Mouse (Mus musculus) stomach, embryonic 15.5 days (tissue): ENCODE data around the gene Zfp36l1. TPM values are rescaled to one million over a fixed set of nuclear protein-coding genes. Genes with fewer than 3 reads are reported as not detected.

Experiments used
- ATAC-seq: fragments of 200-750 bp; cut with Nextera tagmentation; 2 replicates; pipeline ENCODE4 v1.8.0; 2017; ENCODE audit warnings: low read depth, moderate number of reproducible peaks, moderate TSS enrichment; ENCODE audit not compliant: insufficient read depth, low FRiP score
- H3K27ac ChIP-seq: fragments of 300-500 bp; sonication (generic); 2 replicates; pipeline ENCODE4 v1.5.1; 2015; ENCODE audit warnings: mild to moderate bottlenecking, inconsistent platforms
- H3K27me3 ChIP-seq: fragments of 300-500 bp; sonication (generic); replicated peaks from 2 replicates; pipeline ENCODE4 v1.6.1; 2015; ENCODE audit warnings: inconsistent platforms
- H3K36me3 ChIP-seq: fragments of 300-500 bp; sonication (generic); 2 replicates; pipeline ENCODE4 v1.6.1; 2015; ENCODE audit warnings: inconsistent platforms
- H3K4me1 ChIP-seq: fragments of 300-500 bp; sonication (generic); 2 replicates; pipeline ENCODE4 v1.6.1; 2015; ENCODE audit warnings: inconsistent platforms
- H3K4me2 ChIP-seq: fragments of 300-500 bp; sonication (generic); 2 replicates; pipeline ENCODE4 v1.6.1; 2015; ENCODE audit warnings: mild to moderate bottlenecking, inconsistent platforms
- H3K4me3 ChIP-seq: fragments of 300-500 bp; sonication (generic); replicated peaks from 2 replicates; pipeline ENCODE4 v1.5.1; 2015; ENCODE audit warnings: inconsistent platforms
- H3K9ac ChIP-seq: fragments of 300-500 bp; sonication (generic); 2 replicates; pipeline ENCODE4 v1.6.1; 2015; ENCODE audit warnings: inconsistent platforms
- H3K9me3 ChIP-seq: fragments of 300-500 bp; sonication (generic); 2 replicates; pipeline ENCODE4 v1.6.1; 2016; ENCODE audit warnings: inconsistent platforms
- WGBS: fragments of 180-500 bp; shearing (Covaris S2); methylation state at CpG from one replicate; pipeline ENCODE4 v1.1.7; 2015; 5-methylcytosine and 5-hydroxymethylcytosine counted together
- polyA plus RNA-seq: library from polyadenylated mRNA; unstranded; fragments of >200 nt; fragmentation: Nextera tagmentation; extraction: Ambion mirVana; gene quantifications from 2 replicates; pipeline ENCODE4 v1.2.1, GENCODE M21; 2015

Gene Zfp36l1
- polyA plus RNA-seq, 1 experiment from 2014 or later, result 146 TPM

DNA sequence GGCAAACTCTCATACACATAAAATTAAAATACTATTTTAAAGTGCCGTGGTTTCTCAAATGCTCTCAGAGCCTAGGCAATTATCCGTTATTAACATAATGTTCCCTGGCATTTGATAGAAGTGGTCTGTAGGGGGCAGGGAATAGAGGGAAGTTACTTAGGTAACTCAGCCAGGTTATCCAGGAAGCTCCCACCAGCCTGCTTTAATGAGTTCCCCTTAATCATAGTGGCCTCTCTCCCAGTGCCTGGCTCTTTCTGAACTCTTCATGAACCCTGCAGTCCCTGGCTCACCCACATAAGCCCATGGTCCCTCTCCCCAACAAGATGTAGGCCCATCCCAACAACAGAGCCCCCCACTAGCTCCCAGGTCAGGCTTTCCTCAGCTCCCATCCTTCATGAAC is 31.4 kb downstream of the Zfp36l1 start:
- peaks cover 30% of the 10 kb centered on the region for H3K4me1 ChIP-seq
- no peak overlapping the region for H3K27ac ChIP-seq
- 77% methylated on average over 2 of the region's 2 CpGs for WGBS
- no peak overlapping the region for H3K9ac ChIP-seq
- H3K9me3 ChIP-seq, result no peaks in the 10 kb centered on the region
- no peak overlapping the region for H3K4me3 ChIP-seq
- H3K27me3 ChIP-seq, result no peaks in the 10 kb centered on the region
- H3K36me3 ChIP-seq, result no peaks in the 10 kb centered on the region
- no peak overlapping the region for H3K4me2 ChIP-seq
- ATAC-seq, result no peak

- Histone ChIP-seq H3K4me2 (no peak overlapping the region), H3K27me3 (no peaks in the 10 kb centered on the region), H3K27ac (no peak overlapping the region), H3K4me1 (peaks cover 30% of the 10 kb centered on the region), H3K9me3 (no peaks in the 10 kb centered on the region), H3K4me3 (no peak overlapping the region), H3K36me3 (no peaks in the 10 kb centered on the region), H3K9ac (no peak overlapping the region)
- ATAC-seq, result no peak
- 73% methylated on average over 4 of the region's 4 CpGs for WGBS
These were observed 32.9 kb downstream of the Zfp36l1 start for GRCm38 (mm10) chr12:80079937-80080336.

- Histone ChIP-seq H3K9me3 (no peaks in the 10 kb centered on the region), H3K4me3 (no peak overlapping the region), H3K27me3 (no peaks in the 10 kb centered on the region), H3K4me1 (0 out of 2 replicates have a peak, but pooled peaks cover 2% of the 10 kb centered on the region), H3K9ac (no peak overlapping the region), H3K4me2 (no peak overlapping the region), H3K36me3 (no peaks in the 10 kb centered on the region), H3K27ac (peak overlapping the region; percentile 61; the same call in 1 of the 2 replicates)
- 53% methylated on average over 2 of the region's 2 CpGs for WGBS
- ATAC-seq, result no peak
These were observed 38.5 kb downstream of the Zfp36l1 start for GRCm38 (mm10) chr12:80074331-80074730.

GRCm38 (mm10) chr12:80070534-80071287 is 42.1 kb downstream of the Zfp36l1 start:
- Histone ChIP-seq H3K36me3 (no peaks in the 10 kb centered on the region), H3K9ac (no peak overlapping the region), H3K4me2 (no peak overlapping the region), H3K4me3 (no peak overlapping the region), H3K27ac (no peak overlapping the region), H3K27me3 (no peaks in the 10 kb centered on the region), H3K4me1 (0 out of 2 replicates have a peak, but pooled peaks cover 2% of the 10 kb centered on the region), H3K9me3 (no peaks in the 10 kb centered on the region)
- ATAC-seq, result no peak
- 62% methylated on average over 8 of the region's 8 CpGs for WGBS

GRCm38 (mm10) chr12:80069040-80069439 is 43.8 kb downstream of the Zfp36l1 start:
- no peak overlapping the region for H3K4me2 ChIP-seq
- 83% methylated on average over 3 of the region's 3 CpGs for WGBS
- H3K36me3 ChIP-seq, result no peaks in the 10 kb centered on the region
- no peak overlapping the region for H3K9ac ChIP-seq
- no peak overlapping the region for H3K27ac ChIP-seq
- H3K4me3 ChIP-seq, result no peak overlapping the region
- no peaks in the 10 kb centered on the region for H3K27me3 ChIP-seq
- no peak for ATAC-seq
- no peaks in the 10 kb centered on the region for H3K9me3 ChIP-seq
- 0 out of 2 replicates have a peak, but pooled peaks cover 6% of the 10 kb centered on the region for H3K4me1 ChIP-seq

- ATAC-seq, result no peak
- Histone ChIP-seq H3K36me3 (no peaks in the 10 kb centered on the region), H3K9ac (no peak overlapping the region), H3K4me3 (no peak overlapping the region), H3K27ac (no peak overlapping the region), H3K27me3 (no peaks in the 10 kb centered on the region), H3K4me1 (peaks cover 13% of the 10 kb centered on the region), H3K9me3 (no peaks in the 10 kb centered on the region), H3K4me2 (no peak overlapping the region)
- WGBS, result 83% methylated on average over 7 of the region's 7 CpGs
These were observed 44.8 kb downstream of the Zfp36l1 start for GRCm38 (mm10) chr12:80068016-80068415.

DNA sequence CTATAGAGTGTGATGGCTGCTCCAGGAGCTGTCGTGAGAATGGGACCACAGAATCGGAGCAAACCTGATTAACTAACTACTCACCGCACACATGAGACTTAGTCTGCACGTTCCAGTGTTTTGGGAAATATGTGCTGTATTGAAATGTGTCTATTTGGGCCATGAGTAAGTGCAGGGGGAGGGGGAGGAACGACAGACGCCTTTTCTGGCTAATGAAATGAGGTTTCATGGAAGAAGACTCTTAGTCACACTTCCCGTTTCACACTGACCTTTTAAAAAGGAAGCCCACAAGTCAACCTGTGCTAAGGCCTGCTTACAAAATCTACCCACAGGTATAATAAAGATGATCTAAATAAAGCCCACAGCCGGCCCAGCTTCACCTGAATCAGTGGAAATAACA is 47.8 kb downstream of the Zfp36l1 start:
- H3K27me3 ChIP-seq, result no peaks in the 10 kb centered on the region
- ATAC-seq, result no peak
- no peaks in the 10 kb centered on the region for H3K36me3 ChIP-seq
- 77% methylated on average over 8 of the region's 8 CpGs for WGBS
- H3K4me2 ChIP-seq, result no peak overlapping the region
- no peak overlapping the region for H3K9ac ChIP-seq
- no peaks in the 10 kb centered on the region for H3K9me3 ChIP-seq
- H3K27ac ChIP-seq, result no peak overlapping the region
- H3K4me1 ChIP-seq, result peaks cover 28% of the 10 kb centered on the region
- no peak overlapping the region for H3K4me3 ChIP-seq

DNA sequence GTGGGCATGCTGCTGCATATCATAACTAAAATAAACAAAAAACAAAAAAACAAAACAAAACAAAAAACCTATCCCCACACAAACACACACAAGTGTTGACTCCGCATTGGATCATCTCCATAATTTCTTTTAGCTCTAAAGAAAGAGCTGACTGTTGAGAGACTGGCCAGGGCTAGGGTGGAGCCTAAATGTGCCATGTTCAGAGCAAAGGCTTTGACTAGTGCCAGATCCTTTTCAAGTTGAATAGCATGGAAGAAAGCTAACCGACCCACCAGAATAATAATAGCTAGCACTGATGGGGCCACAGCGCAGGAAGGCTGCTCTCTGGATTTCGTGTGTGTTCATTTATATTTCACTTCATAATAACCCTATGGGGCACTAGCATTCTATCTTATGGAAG is 48.5 kb downstream of the Zfp36l1 start:
- Histone ChIP-seq H3K4me1 (peaks cover 28% of the 10 kb centered on the region), H3K4me3 (no peak overlapping the region), H3K36me3 (no peaks in the 10 kb centered on the region), H3K9me3 (no peaks in the 10 kb centered on the region), H3K9ac (no peak overlapping the region), H3K27ac (0 out of 2 replicates have a peak overlapping the region, but pooled peaks have one; percentile 3), H3K4me2 (no peak overlapping the region), H3K27me3 (no peaks in the 10 kb centered on the region)
- WGBS, result 69% methylated on average over 4 of the region's 4 CpGs
- ATAC-seq, result no peak

- 53% methylated on average over 7 of the region's 7 CpGs for WGBS
- no peak overlapping the region for H3K9ac ChIP-seq
These were observed 49.2 kb downstream of the Zfp36l1 start for GRCm38 (mm10) chr12:80063402-80064150.

DNA sequence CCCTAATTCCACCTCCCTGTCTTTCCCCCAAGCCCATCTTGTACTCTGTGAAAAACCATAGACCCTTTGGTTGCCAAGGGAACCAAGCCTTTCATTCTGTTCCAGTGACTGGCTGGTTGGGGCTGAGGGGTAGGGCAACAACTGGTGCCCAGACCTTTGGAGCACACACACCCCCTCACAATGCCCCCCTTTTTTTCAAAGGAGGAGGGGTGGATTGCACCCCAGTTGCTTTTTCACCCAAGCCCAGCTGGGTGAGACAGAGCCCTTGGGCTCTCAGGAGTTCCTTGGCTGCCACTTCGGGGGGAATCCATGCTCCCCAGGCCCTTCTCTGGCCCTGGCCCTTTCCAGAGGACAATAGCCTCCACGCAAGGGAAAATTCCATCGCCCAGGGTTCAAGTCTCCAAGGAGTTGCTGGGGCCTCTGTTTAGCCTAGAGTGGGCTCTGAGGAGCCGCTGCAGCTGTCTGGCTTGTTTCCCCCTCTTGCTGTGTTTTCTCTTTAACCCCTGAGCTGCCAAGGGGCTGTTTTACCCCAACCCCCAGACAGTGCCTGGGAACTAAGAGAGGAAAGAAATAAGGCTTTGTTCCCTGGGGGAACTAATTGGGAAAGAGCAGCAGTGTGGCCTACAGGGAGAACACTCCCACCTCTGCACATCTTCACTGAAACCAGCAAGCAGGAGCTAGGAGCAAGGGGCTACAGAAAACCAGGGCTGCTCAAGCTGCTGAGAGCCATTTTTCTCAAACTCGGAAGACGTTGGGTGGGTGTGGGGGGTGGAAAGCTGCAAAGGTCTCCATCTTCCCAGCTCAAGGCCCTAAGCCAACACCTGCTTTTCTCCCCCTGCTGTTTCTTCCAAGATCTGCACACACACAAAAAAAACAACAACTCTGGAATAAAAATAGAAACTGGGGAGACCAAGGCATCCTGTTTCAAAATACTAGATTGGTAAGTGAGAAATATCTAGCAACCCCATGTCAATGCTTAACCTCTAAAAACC is 50.1 kb downstream of the Zfp36l1 start:
- Histone ChIP-seq H3K9ac (no peak overlapping the region; the same call in 1 of the 2 replicates), H3K9me3 (no peaks in the 10 kb centered on the region), H3K27me3 (no peaks in the 10 kb centered on the region), H3K36me3 (no peaks in the 10 kb centered on the region), H3K4me2 (0 out of 2 replicates have a peak overlapping the region, but pooled peaks have one; percentile 13), H3K4me1 (peaks cover 28% of the 10 kb centered on the region), H3K27ac (peak overlapping the region; percentile 91), H3K4me3 (no peak overlapping the region)
- 17% methylated on average over 6 of the region's 6 CpGs for WGBS
- ATAC-seq, result peak; percentile 32

More at GRCm38 (mm10) chr12:80063402-80064150, 49.2 kb downstream of the Zfp36l1 start:
- no peak overlapping the region for H3K4me3 ChIP-seq
- peaks cover 28% of the 10 kb centered on the region for H3K4me1 ChIP-seq
- no peaks in the 10 kb centered on the region for H3K27me3 ChIP-seq
- H3K4me2 ChIP-seq, result no peak overlapping the region
- no peaks in the 10 kb centered on the region for H3K9me3 ChIP-seq
- ATAC-seq, result no peak
- H3K27ac ChIP-seq, result peak overlapping the region; percentile 91
- H3K36me3 ChIP-seq, result no peaks in the 10 kb centered on the region

- H3K27ac ChIP-seq, result peak overlapping the region; percentile 91
- no peak overlapping the region for H3K4me3 ChIP-seq
- H3K36me3 ChIP-seq, result no peaks in the 10 kb centered on the region
- no peak; the same call in 1 of the 2 replicates for ATAC-seq
- H3K9me3 ChIP-seq, result no peaks in the 10 kb centered on the region
- 28% methylated on average over 5 of the region's 5 CpGs for WGBS
- peaks cover 29% of the 10 kb centered on the region for H3K4me1 ChIP-seq
- no peaks in the 10 kb centered on the region for H3K27me3 ChIP-seq
- no peak overlapping the region for H3K9ac ChIP-seq
- H3K4me2 ChIP-seq, result no peak overlapping the region
These were observed 51.0 kb downstream of the Zfp36l1 start for GRCm38 (mm10) chr12:80061810-80062209.
